Mouse (Mus musculus) neural tube, embryonic 11.5 days (tissue): ENCODE results near the gene Fubp1. TPM values are rescaled to one million over a fixed set of nuclear protein-coding genes. Genes with fewer than 3 reads are reported as not detected.

ENCODE experiments used
- ATAC-seq: fragments of 200-750 bp; cut with Nextera tagmentation; 2 replicates; pipeline ENCODE4 v1.8.0; 2017; ENCODE audit warnings: moderate number of reproducible peaks, mild to moderate bottlenecking, moderate TSS enrichment, moderate library complexity; ENCODE audit not compliant: insufficient read depth, low FRiP score, low TSS enrichment
- DNase-seq: peaks from one replicate; pipeline ENCODE4 v3.0.0-alpha.2; 2015; ENCODE audit warnings: low spot score
- H3K27ac ChIP-seq: fragments of 300-500 bp; sonication (generic); 2 replicates; pipeline ENCODE4 v1.5.1; 2014; ENCODE audit warnings: low read depth, mild to moderate bottlenecking, low read length
- H3K27me3 ChIP-seq: fragments of 300-500 bp; sonication (generic); 2 replicates; pipeline ENCODE4 v1.6.1; 2014; ENCODE audit warnings: mild to moderate bottlenecking, low read length, mixed read lengths; ENCODE audit not compliant: control insufficient read depth, insufficient read depth
- H3K36me3 ChIP-seq: fragments of 300-500 bp; sonication (generic); 2 replicates; pipeline ENCODE4 v1.6.1; 2014; ENCODE audit warnings: mild to moderate bottlenecking, low read length, moderate library complexity, mixed read lengths; ENCODE audit not compliant: control insufficient read depth, insufficient read depth
- H3K4me1 ChIP-seq: fragments of 300-500 bp; sonication (generic); 2 replicates; pipeline ENCODE4 v1.6.1; 2014; ENCODE audit warnings: low read length, mixed read lengths; ENCODE audit not compliant: control insufficient read depth, insufficient read depth
- H3K4me2 ChIP-seq: fragments of 300-500 bp; sonication (generic); 2 replicates; pipeline ENCODE4 v1.6.1; 2014; ENCODE audit warnings: low read depth, mild to moderate bottlenecking, moderate library complexity
- H3K4me3 ChIP-seq: fragments of 300-500 bp; sonication (generic); 2 replicates; pipeline ENCODE4 v1.5.1; 2014; ENCODE audit warnings: low read depth, low read length
- H3K9ac ChIP-seq: fragments of 300-500 bp; sonication (generic); 2 replicates; pipeline ENCODE4 v1.6.1; 2014; ENCODE audit warnings: mild to moderate bottlenecking, low read length
- H3K9me3 ChIP-seq: fragments of 300-500 bp; sonication (generic); 2 replicates; pipeline ENCODE4 v1.6.1; 2016; ENCODE audit warnings: low read length; ENCODE audit not compliant: control insufficient read depth
- WGBS: fragments of 180-500 bp; shearing (Covaris S2); extraction: QIAGEN DNeasy Blood & Tissue Kit; methylation state at CpG from one replicate; pipeline ENCODE4 v1.1.7; 2014; 5-methylcytosine and 5-hydroxymethylcytosine counted together
- polyA plus RNA-seq: library from polyadenylated mRNA; unstranded; fragments of >200 nt; fragmentation: Nextera tagmentation; extraction: Ambion mirVana; gene quantifications from 2 replicates; pipeline ENCODE4 v1.2.1, GENCODE M21; 2014

Gene Fubp1
- polyA plus RNA-seq, 1 experiment from 2014 or later = 403 TPM

DNA sequence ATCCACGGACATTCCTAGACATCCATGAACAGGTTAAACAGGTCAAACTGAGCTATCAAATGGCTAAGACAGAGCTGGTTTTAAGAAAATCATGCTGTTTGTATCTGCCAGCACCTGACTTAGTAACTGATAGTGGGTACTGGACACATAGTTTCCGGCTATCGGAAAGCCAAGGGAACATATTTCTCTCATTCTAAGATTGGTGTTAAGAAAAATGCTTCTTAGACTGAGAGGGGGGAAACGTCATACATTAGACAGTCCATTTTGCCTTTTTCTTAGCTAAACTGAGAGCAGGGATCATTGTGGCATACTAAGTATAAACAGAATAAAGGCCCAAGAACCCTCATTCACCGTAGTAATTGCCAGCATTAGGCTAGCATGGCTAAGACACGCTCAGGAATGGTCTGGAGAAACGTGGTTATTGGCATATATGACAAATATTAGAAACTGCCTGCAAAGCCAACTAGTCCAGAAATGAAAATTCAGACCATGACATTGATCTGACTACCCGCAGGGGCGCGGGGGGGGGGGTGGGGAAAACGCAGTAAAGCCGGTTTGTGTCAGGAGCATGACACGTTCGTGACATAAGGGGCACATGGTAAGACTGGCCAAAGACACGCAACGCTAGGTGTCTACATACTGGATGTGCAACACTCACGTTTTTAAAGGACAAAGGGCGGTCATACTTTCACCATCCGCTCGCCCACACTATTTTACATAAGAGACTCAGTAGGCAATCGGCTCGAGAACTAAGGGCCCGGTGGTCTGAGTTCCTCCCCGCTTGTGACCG, 850 bp upstream of the Fubp1 start:
- H3K9me3 ChIP-seq = no peaks in the 10 kb centered on the region
- H3K36me3 ChIP-seq = no peaks in the 10 kb centered on the region
- peaks cover 18% of the 10 kb centered on the region for H3K4me1 ChIP-seq
- peak overlapping the region; percentile 100 for H3K27ac ChIP-seq
- H3K9ac ChIP-seq = peak overlapping the region; percentile 100
- peak; percentile 58 for DNase-seq
- peak overlapping the region; percentile 81 for H3K4me2 ChIP-seq
- H3K27me3 ChIP-seq = no peaks in the 10 kb centered on the region
- H3K4me3 ChIP-seq = peak overlapping the region; percentile 97
- 9% methylated on average over 25 of the region's 25 CpGs for WGBS
- ATAC-seq = peak; percentile 36

DNA sequence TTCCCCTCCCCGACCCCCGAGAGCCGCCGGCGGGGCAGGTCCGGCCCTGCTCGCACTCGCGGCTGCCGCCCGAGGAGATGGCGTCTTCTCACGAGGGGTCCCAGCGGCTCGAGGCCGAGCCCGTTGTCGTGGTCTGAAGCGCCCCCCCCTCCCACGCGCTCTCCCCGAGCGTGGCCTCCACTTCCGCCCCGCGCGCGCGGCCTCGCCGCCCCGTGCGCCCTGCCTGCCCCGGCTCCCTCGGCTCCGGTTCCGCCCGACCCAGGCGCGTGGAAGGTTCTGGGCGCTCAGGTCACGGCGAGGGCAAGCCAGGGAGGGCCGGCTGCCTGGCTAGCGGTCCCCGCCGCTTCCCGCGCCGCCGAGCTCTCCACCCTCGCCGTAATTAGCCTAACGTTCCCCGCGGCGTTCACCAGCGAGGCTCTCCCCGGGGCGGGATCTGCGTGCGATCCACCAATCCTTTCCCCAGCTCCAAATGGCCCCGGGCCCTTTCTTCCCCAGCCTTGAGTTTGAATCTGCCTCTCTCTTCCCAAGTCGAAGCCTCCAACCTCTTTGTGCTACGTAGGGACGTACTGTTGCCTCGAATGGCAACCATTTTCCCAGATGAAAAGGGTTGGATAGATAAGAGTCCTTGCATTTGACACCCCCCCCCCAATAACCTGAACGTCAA, 638 bp downstream of the Fubp1 start:
- peak; percentile 79 for DNase-seq
- H3K27me3 ChIP-seq = no peaks in the 10 kb centered on the region
- H3K4me3 ChIP-seq = peak overlapping the region; percentile 97
- H3K4me2 ChIP-seq = peak overlapping the region; percentile 58
- H3K9ac ChIP-seq = peak overlapping the region; percentile 100
- H3K4me1 ChIP-seq = peaks cover 18% of the 10 kb centered on the region
- ATAC-seq = peak; percentile 70
- H3K27ac ChIP-seq = peak overlapping the region; percentile 100
- no peaks in the 10 kb centered on the region for H3K9me3 ChIP-seq
- 0% methylated on average over 50 of the region's 68 CpGs for WGBS
- no peaks in the 10 kb centered on the region for H3K36me3 ChIP-seq

DNA sequence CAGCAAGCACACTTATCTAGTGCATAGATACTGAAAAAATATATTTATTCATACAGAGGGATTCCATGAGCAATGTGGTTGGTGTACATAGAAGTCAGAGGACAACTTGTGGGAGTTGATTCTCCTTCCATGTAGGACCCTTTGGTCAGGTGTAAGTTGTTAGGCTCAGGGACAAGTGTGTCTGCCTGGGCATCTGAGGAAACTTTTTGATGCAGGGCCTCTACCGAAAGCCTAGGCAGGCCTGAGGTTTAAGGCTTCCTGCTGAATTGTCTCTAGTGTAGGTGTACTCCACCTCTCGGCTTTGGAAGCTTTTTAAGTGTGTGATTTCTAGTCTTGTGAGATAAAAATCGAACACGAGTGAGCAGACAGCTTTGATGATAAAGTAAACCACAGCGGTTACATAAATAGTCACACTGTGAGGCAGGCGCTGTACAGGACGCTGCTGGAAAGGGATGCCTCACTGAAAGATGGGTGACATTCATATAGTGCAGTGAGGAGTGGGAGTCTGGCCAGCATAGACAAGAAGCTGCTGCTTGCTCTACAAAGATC, 1.6 kb downstream of the Fubp1 start:
- WGBS = 50% methylated on average over 7 of the region's 7 CpGs
- Histone ChIP-seq H3K4me3 (peak overlapping the region; percentile 97), H3K27ac (no peak overlapping the region), H3K4me1 (peaks cover 18% of the 10 kb centered on the region), H3K36me3 (no peaks in the 10 kb centered on the region), H3K9ac (peak overlapping the region; percentile 100), H3K4me2 (peak overlapping the region; percentile 58), H3K9me3 (no peaks in the 10 kb centered on the region), H3K27me3 (no peaks in the 10 kb centered on the region)
- DNase-seq = no peak
- no peak for ATAC-seq

DNA sequence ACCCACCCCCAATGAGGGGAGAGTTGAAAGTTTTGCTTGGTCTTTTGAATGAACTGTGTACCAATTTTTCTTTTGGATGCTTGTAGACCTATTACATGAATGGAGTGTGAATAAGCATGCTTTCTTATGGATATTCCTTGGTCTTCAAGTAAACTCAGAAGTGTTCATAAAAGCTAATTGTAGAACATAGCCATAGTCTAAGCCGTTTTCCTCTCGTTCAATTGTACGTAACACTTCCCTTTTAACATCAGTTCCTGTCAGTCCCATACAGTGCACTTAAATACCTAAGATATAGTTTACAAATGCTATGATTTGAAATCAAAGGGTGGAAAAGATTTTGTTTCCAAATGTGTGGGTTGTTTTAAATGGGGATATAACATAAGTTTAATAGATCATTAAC, 3.2 kb downstream of the Fubp1 start:
- Histone ChIP-seq H3K9ac (no peak overlapping the region), H3K27me3 (no peaks in the 10 kb centered on the region), H3K4me3 (no peak overlapping the region), H3K9me3 (no peaks in the 10 kb centered on the region), H3K4me2 (peak overlapping the region; percentile 58; the same call in 1 of the 2 replicates), H3K36me3 (no peaks in the 10 kb centered on the region), H3K27ac (no peak overlapping the region), H3K4me1 (peaks cover 17% of the 10 kb centered on the region)
- DNase-seq = no peak
- WGBS = 82% methylated on average over 3 of the region's 3 CpGs
- no peak for ATAC-seq

DNA sequence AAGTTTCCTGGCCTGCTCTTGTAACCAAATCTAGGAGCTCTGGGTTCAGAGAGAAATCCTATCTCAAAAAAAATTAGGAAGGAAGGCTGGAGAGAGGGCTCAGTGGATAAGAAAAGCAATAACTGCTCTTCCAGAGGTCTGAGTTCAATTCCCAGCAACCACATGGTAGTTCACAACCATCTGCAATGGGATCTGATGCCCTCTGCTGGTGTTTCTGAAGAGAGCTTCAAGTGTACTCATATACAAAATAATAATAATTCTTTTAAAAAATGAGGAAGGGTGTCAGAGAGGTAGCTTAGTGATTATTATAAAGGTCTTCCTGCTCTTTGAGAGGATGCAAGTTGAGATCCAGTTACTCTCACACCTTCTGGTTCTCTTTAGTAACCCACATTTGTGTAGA, 14.7 kb downstream of the Fubp1 start:
- ATAC-seq (no peak), DNase-seq (no peak)
- Histone ChIP-seq H3K4me3 (no peak overlapping the region), H3K36me3 (peaks cover 30% of the 10 kb centered on the region), H3K4me1 (no peaks in the 10 kb centered on the region), H3K27me3 (no peaks in the 10 kb centered on the region), H3K27ac (no peak overlapping the region), H3K9ac (no peak overlapping the region), H3K4me2 (no peak overlapping the region), H3K9me3 (no peaks in the 10 kb centered on the region)

DNA sequence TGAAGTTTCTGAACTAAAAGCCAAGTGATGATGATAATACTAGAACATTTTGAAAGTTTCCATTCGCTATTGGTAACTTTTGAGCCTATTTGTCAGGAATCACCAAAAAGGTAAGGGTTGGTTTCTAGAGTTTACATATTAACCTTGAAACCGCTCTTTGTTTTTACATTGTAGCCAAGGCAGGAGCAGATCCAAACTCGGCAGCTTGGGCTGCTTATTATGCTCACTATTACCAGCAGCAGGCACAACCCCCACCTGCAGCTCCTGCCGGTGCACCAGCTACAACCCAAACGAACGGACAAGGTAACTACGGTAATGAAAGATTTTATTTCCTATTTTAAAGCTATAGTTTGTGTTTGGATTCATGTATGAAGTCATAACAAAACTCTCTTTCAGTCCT, 15.7 kb downstream of the Fubp1 start:
- Histone ChIP-seq H3K4me2 (no peak overlapping the region), H3K4me3 (no peak overlapping the region), H3K27ac (no peak overlapping the region), H3K9me3 (no peaks in the 10 kb centered on the region), H3K9ac (no peak overlapping the region), H3K36me3 (peaks cover 26% of the 10 kb centered on the region), H3K4me1 (no peaks in the 10 kb centered on the region), H3K27me3 (no peaks in the 10 kb centered on the region)
- 95% methylated on average over 7 of the region's 7 CpGs for WGBS
- ATAC-seq = no peak
- no peak for DNase-seq

DNA sequence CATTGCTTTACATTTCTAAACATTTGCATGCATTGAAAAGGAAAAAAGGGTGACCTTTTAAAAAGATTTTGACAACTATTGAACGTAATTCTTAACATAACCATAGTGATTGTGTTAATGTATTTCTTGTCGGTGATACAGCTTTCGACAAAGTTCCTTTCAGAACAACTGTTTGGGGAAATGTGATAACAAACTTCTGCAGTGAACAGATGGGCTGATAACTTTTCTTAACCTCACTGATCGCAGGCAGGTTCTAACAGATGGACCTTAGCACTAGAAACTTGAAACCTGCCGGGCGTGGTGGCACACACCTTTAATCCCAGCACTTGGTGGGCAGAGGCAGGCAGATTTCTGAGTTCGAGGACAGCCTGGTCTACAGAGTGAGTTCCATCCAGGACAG, 18.6 kb downstream of the Fubp1 start:
- WGBS = 94% methylated on average over 7 of the region's 7 CpGs
- H3K4me1 ChIP-seq = no peaks in the 10 kb centered on the region
- H3K36me3 ChIP-seq = peaks cover 11% of the 10 kb centered on the region
- H3K9me3 ChIP-seq = no peaks in the 10 kb centered on the region
- H3K27me3 ChIP-seq = no peaks in the 10 kb centered on the region
- H3K27ac ChIP-seq = no peak overlapping the region
- no peak overlapping the region for H3K4me2 ChIP-seq
- ATAC-seq (no peak), DNase-seq (no peak)
- no peak overlapping the region for H3K4me3 ChIP-seq
- H3K9ac ChIP-seq = no peak overlapping the region

DNA sequence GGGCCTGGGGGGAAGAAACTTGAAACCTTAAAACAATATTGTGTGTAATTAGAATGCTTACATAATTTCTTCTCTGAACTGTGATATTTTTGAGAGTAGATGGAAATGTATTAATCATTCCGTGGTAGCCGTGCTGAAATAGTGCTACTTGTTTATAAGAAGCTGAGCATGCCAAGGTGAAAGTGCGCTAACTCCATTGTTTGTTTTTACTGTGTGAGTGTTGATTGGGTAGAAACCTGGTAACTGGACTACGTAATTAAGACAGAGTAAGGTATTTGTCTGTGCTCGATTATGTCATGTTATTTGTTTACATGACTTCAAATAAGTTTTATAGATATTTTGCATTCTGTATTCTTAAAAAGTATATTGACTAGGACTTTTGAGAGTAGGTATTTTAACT, 19.0 kb downstream of the Fubp1 start:
- no peak for ATAC-seq

More for the DNA sequence above, 19.0 kb downstream of the Fubp1 start:
- Histone ChIP-seq H3K27me3 (no peaks in the 10 kb centered on the region), H3K27ac (no peak overlapping the region), H3K36me3 (peaks cover 11% of the 10 kb centered on the region), H3K4me3 (no peak overlapping the region), H3K9ac (no peak overlapping the region), H3K4me2 (no peak overlapping the region), H3K9me3 (no peaks in the 10 kb centered on the region), H3K4me1 (no peaks in the 10 kb centered on the region)
- 94% methylated on average over 5 of the region's 5 CpGs for WGBS
- DNase-seq = no peak
